Mouse (Mus musculus) neutrophil, adult 59 days (primary cell): ENCODE data around the gene Rdh8. TPM values are rescaled to one million over a fixed set of nuclear protein-coding genes. Genes with fewer than 3 reads are reported as not detected.

Experiments used
- total RNA-seq, 2 experiments: library from RNA; stranded (reverse); gene quantifications; 1 replicate in 1 of 2; 2 replicates in 1 of 2; pipeline ENCODE4 v1.2.4; 2023

Gene Rdh8
- not detected for total RNA-seq

DNA sequence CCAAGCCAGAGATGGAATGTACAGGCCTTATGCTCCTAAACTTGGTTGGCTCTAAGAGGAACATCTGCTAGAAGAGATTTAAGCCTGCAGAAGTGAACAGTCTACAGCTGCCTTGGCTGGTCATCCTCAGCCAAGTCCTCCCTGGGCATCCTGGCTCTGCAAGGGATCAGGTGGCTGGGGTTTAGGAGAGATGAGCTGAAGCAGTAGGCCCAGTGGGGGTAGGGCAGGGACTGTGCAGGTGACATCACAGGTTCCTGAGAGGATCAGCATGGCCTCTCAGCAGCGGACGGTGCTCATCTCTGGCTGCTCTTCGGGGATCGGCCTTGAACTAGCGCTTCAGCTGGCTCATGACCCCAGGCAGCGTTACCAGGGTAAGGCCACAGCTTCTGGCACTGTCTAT is at the start of gene Rdh8:
TSS of gene Rdh8 (plus strand) at position 268 of the 400 bp plus-strand sequence.

DNA sequence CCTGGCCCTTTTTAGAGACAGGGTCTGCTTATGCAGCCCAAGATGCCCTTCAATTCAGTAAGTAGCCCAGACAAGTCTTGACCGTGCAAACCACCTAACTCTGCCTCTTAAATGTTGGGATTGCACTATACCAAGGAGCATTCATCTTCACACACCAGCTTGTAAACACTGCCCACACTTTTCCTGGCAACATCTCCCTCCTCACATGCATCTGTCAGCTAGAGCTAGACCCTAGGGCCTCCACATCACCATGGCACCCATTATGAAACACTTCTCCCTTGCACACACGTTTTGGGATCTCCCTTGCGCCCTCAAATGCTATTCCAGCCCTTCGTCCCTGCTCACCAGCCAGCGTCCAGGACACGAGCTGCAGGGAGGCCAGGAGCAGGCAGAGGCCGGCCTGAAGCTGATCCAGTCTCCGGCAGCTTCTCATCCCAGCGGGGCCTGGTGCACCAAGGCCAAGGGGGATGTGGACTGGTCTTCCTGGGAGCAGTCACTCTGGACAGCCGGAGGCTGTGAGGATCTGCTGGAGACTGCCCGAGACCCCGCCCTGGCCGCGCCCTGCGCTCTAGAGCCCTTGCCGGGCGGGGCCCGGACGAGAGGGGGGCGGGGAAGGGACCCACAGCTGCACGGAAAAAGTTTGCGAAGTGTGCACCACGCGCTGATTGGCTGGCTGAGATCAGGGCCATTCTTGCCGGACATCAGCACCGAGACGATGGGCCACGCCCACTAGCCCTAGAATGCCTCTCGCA is 3.6 kb upstream of the Rdh8 start, which contains the start of gene Col5a3:
TSS of gene Col5a3 (minus strand) at position 547 of the 752 bp plus-strand sequence.

DNA sequence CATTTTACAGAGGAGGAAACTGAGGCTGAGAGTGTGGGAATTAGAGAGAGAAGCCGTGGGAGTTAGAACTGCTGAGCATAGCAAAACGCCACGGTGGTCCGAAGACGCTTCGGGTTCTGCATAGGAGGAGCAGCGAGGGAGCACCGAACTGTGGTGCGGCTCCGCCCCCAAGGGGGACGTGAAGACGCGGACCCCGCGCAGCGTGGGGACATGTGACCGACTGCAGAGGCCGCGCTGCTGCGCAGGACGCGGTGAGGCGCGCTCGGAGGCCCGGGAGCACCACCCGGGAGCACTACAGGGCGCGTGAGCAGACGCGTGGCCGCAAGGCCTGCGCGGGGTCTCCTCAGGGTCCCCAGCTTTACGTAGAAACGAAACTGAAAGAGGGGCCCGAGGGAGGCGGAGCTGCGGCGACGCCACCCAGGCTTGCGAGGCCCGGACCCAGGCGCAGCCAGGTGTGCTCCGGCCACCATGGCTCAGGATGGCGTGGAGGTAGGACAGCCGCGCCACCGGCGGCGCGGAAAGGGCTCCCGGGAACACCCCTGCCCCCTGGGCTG is 50.2 kb downstream of the Rdh8 start, which contains the start of gene A230050P20Rik:
TSS of gene A230050P20Rik (plus strand) at position 195 of the 554 bp plus-strand sequence.

Other genes with a start within 250 kb of the Rdh8 start
- gene Zfp846, start 237.2 kb upstream of the Rdh8 start, total RNA-seq, result 1 to 10 TPM; 2.9 to 3.0 TPM
- gene Ubl5, start 175.6 kb upstream of the Rdh8 start, total RNA-seq, result 100 to 1,000 TPM; 326 to 350 TPM
- 10 to 100 TPM; 25.3 to 33.1 TPM for gene Fbxl12, start 173.7 kb upstream of the Rdh8 start, total RNA-seq
- gene Pin1, start 166.4 kb upstream of the Rdh8 start, total RNA-seq, result 1 to 10 TPM; 8.1 to 9.1 TPM
- gene Olfm2, start 72.2 kb upstream of the Rdh8 start, total RNA-seq, result not detected
- gene Col5a3, start 3.4 kb upstream of the Rdh8 start, total RNA-seq, result 1 to 10 TPM in 1 of 2 experiments, under 1 TPM in 1; 0.60 to 1.1 TPM
- gene A230050P20Rik, start 50.1 kb downstream of the Rdh8 start, total RNA-seq, result 1 to 10 TPM; 5.6 to 6.5 TPM
- gene Angptl6, start 61.2 kb downstream of the Rdh8 start, total RNA-seq, result 1 to 10 TPM in 1 of 2 experiments, under 1 TPM in 1; 0.22 to 1.0 TPM
- gene Ppan, start 69.7 kb downstream of the Rdh8 start, total RNA-seq, result 10 to 100 TPM; 25.9 to 32.1 TPM
- 10 to 100 TPM; 74.2 to 83.2 TPM for gene Eif3g, start 80.1 kb downstream of the Rdh8 start, total RNA-seq
- 100 to 1,000 TPM; 108 to 111 TPM for gene Dnmt1, start 141.4 kb downstream of the Rdh8 start, total RNA-seq
- 1 to 10 TPM; 5.7 to 7.9 TPM for gene S1pr2, start 158.3 kb downstream of the Rdh8 start, total RNA-seq
- 10 to 100 TPM; 31.9 to 42.1 TPM for gene Mrpl4, start 184.2 kb downstream of the Rdh8 start, total RNA-seq
- gene Icam1, start 197.5 kb downstream of the Rdh8 start, total RNA-seq, result 10 to 100 TPM; 16.2 to 16.3 TPM
- 1 to 10 TPM; 2.4 to 4.5 TPM for gene Icam4, start 210.9 kb downstream of the Rdh8 start, total RNA-seq
- not detected for gene Icam5, start 213.6 kb downstream of the Rdh8 start, total RNA-seq
- gene Zglp1, start 248.6 kb downstream of the Rdh8 start, total RNA-seq, result not detected